Mouse (Mus musculus) neural tube, embryonic 13.5 days (tissue): Measurements from ENCODE around the gene Rexo5. TPM values are rescaled to one million over a fixed set of nuclear protein-coding genes. Genes with fewer than 3 reads are reported as not detected.

Experiments
- ATAC-seq: fragments of 200-750 bp; cut with Nextera tagmentation; 2 replicates; pipeline ENCODE4 v1.8.0; 2017; ENCODE audit warnings: low read depth, mild to moderate bottlenecking, moderate TSS enrichment, moderate library complexity
- H3K27ac ChIP-seq: fragments of 300-500 bp; sonication (generic); replicated peaks from 2 replicates; pipeline ENCODE4 v1.5.1; 2015; ENCODE audit warnings: moderate library complexity, mild to moderate bottlenecking, inconsistent platforms
- H3K27me3 ChIP-seq: fragments of 300-500 bp; sonication (generic); 2 replicates; pipeline ENCODE4 v1.6.1; 2015; ENCODE audit warnings: mild to moderate bottlenecking, inconsistent platforms
- H3K36me3 ChIP-seq: fragments of 300-500 bp; sonication (generic); 2 replicates; pipeline ENCODE4 v1.6.1; 2015; ENCODE audit warnings: mild to moderate bottlenecking, inconsistent platforms
- H3K4me1 ChIP-seq: fragments of 300-500 bp; sonication (generic); replicated peaks from 2 replicates; pipeline ENCODE4 v1.6.1; 2015; ENCODE audit warnings: inconsistent platforms
- H3K4me2 ChIP-seq: fragments of 300-500 bp; sonication (generic); 2 replicates; pipeline ENCODE4 v1.6.1; 2015; ENCODE audit warnings: inconsistent platforms, mild to moderate bottlenecking, moderate library complexity
- H3K4me3 ChIP-seq: fragments of 300-500 bp; sonication (generic); 2 replicates; pipeline ENCODE4 v1.5.1; 2015; ENCODE audit warnings: mild to moderate bottlenecking, inconsistent platforms
- H3K9ac ChIP-seq: fragments of 300-500 bp; sonication (generic); 2 replicates; pipeline ENCODE4 v1.6.1; 2015; ENCODE audit warnings: moderate library complexity, mild to moderate bottlenecking, inconsistent platforms
- H3K9me3 ChIP-seq: fragments of 300-500 bp; sonication (generic); 2 replicates; pipeline ENCODE4 v1.6.1; 2016; ENCODE audit warnings: inconsistent platforms
- WGBS: fragments of 180-500 bp; shearing (Covaris S2); methylation state at CpG from one replicate; pipeline ENCODE4 v1.1.7; 2015; 5-methylcytosine and 5-hydroxymethylcytosine counted together
- polyA plus RNA-seq: library from polyadenylated mRNA; unstranded; fragments of >200 nt; fragmentation: Nextera tagmentation; extraction: Ambion mirVana; gene quantifications from 2 replicates; pipeline ENCODE4 v1.2.1, GENCODE M21; 2015

Rexo5 gene
- polyA plus RNA-seq, 1 experiment from 2014 or later = 12.7 TPM

GRCm38 (mm10) chr7:119849096-119849495 is 55.3 kb downstream of the Rexo5 start:
- Histone ChIP-seq H3K36me3 (peaks cover 10% of the 10 kb centered on the region; the same call in 1 of the 2 replicates), H3K27ac (no peak overlapping the region), H3K9me3 (no peaks in the 10 kb centered on the region), H3K4me1 (no peaks in the 10 kb centered on the region), H3K4me3 (no peak overlapping the region), H3K9ac (no peak overlapping the region), H3K27me3 (no peaks in the 10 kb centered on the region), H3K4me2 (no peak overlapping the region)
- ATAC-seq = no peak
- WGBS = 3% methylated on average over 1 of the region's 1 CpGs

GRCm38 (mm10) chr7:119850737-119851136 is 56.9 kb downstream of the Rexo5 start:
- Histone ChIP-seq H3K27me3 (no peaks in the 10 kb centered on the region), H3K36me3 (peaks cover 11% of the 10 kb centered on the region; the same call in 1 of the 2 replicates), H3K4me3 (no peak overlapping the region), H3K4me1 (no peaks in the 10 kb centered on the region), H3K4me2 (no peak overlapping the region), H3K27ac (no peak overlapping the region), H3K9ac (no peak overlapping the region), H3K9me3 (no peaks in the 10 kb centered on the region)
- ATAC-seq = no peak
- WGBS = 86% methylated on average over 5 of the region's 5 CpGs

- no peaks in the 10 kb centered on the region for H3K9me3 ChIP-seq
- no peak for ATAC-seq
- no peak overlapping the region for H3K4me2 ChIP-seq
- no peak overlapping the region for H3K4me3 ChIP-seq
- H3K9ac ChIP-seq = no peak overlapping the region
- H3K36me3 ChIP-seq = peaks cover 18% of the 10 kb centered on the region
- no peaks in the 10 kb centered on the region for H3K27me3 ChIP-seq
- no peaks in the 10 kb centered on the region for H3K4me1 ChIP-seq
- no peak overlapping the region for H3K27ac ChIP-seq
Measured at GRCm38 (mm10) chr7:119852494-119852893, 58.7 kb downstream of the Rexo5 start.

- Histone ChIP-seq H3K9me3 (no peaks in the 10 kb centered on the region), H3K4me1 (no peaks in the 10 kb centered on the region), H3K9ac (no peak overlapping the region), H3K27ac (no peak overlapping the region), H3K27me3 (no peaks in the 10 kb centered on the region), H3K4me2 (no peak overlapping the region), H3K36me3 (peaks cover 23% of the 10 kb centered on the region), H3K4me3 (no peak overlapping the region)
- 100% methylated on average over 1 of the region's 1 CpGs for WGBS
- no peak for ATAC-seq
Measured at GRCm38 (mm10) chr7:119853186-119853585, 59.4 kb downstream of the Rexo5 start.

GRCm38 (mm10) chr7:119854362-119854761 is 60.6 kb downstream of the Rexo5 start:
- H3K9me3 ChIP-seq = no peaks in the 10 kb centered on the region
- ATAC-seq = no peak
- no peaks in the 10 kb centered on the region for H3K27me3 ChIP-seq
- no peaks in the 10 kb centered on the region for H3K4me1 ChIP-seq
- no peak overlapping the region for H3K27ac ChIP-seq
- H3K4me3 ChIP-seq = no peak overlapping the region
- no peak overlapping the region for H3K4me2 ChIP-seq
- peaks cover 31% of the 10 kb centered on the region for H3K36me3 ChIP-seq
- 99% methylated on average over 2 of the region's 2 CpGs for WGBS
- H3K9ac ChIP-seq = no peak overlapping the region

GRCm38 (mm10) chr7:119855031-119855430 is 61.2 kb downstream of the Rexo5 start:
- Histone ChIP-seq H3K4me3 (no peak overlapping the region), H3K27me3 (no peaks in the 10 kb centered on the region), H3K4me2 (no peak overlapping the region), H3K36me3 (peaks cover 35% of the 10 kb centered on the region), H3K9ac (no peak overlapping the region), H3K9me3 (no peaks in the 10 kb centered on the region), H3K4me1 (no peaks in the 10 kb centered on the region), H3K27ac (no peak overlapping the region)
- no peak for ATAC-seq

GRCm38 (mm10) chr7:119859476-119859875 is 65.7 kb downstream of the Rexo5 start:
- Histone ChIP-seq H3K4me1 (peaks cover 22% of the 10 kb centered on the region), H3K4me3 (no peak overlapping the region), H3K36me3 (peaks cover 24% of the 10 kb centered on the region), H3K4me2 (no peak overlapping the region), H3K27ac (no peak overlapping the region), H3K9me3 (no peaks in the 10 kb centered on the region), H3K9ac (no peak overlapping the region), H3K27me3 (no peaks in the 10 kb centered on the region)
- no peak for ATAC-seq
- WGBS = 85% methylated on average over 6 of the region's 6 CpGs

GRCm38 (mm10) chr7:119860116-119860515 is 66.3 kb downstream of the Rexo5 start:
- Histone ChIP-seq H3K27me3 (no peaks in the 10 kb centered on the region), H3K4me2 (no peak overlapping the region), H3K27ac (no peak overlapping the region), H3K4me3 (no peak overlapping the region), H3K9me3 (no peaks in the 10 kb centered on the region), H3K9ac (no peak overlapping the region), H3K4me1 (peaks cover 22% of the 10 kb centered on the region), H3K36me3 (peaks cover 24% of the 10 kb centered on the region)
- no peak for ATAC-seq
- 89% methylated on average over 3 of the region's 3 CpGs for WGBS

GRCm38 (mm10) chr7:119860554-119860953 is 66.7 kb downstream of the Rexo5 start:
- H3K4me1 ChIP-seq = peaks cover 22% of the 10 kb centered on the region
- H3K27me3 ChIP-seq = no peaks in the 10 kb centered on the region
- H3K36me3 ChIP-seq = peaks cover 24% of the 10 kb centered on the region
- 87% methylated on average over 2 of the region's 2 CpGs for WGBS
- no peak overlapping the region for H3K4me3 ChIP-seq
- no peak overlapping the region for H3K4me2 ChIP-seq
- no peak overlapping the region for H3K9ac ChIP-seq
- no peak for ATAC-seq
- no peak overlapping the region for H3K27ac ChIP-seq
- H3K9me3 ChIP-seq = no peaks in the 10 kb centered on the region

- Histone ChIP-seq H3K4me1 (peaks cover 22% of the 10 kb centered on the region), H3K36me3 (peaks cover 24% of the 10 kb centered on the region), H3K4me2 (no peak overlapping the region), H3K9me3 (no peaks in the 10 kb centered on the region), H3K27ac (peak overlapping the region; percentile 72), H3K27me3 (no peaks in the 10 kb centered on the region), H3K9ac (no peak overlapping the region), H3K4me3 (no peak overlapping the region)
- ATAC-seq = no peak
Measured at GRCm38 (mm10) chr7:119860971-119861334, 67.1 kb downstream of the Rexo5 start.

GRCm38 (mm10) chr7:119861335-119862091 is 67.7 kb downstream of the Rexo5 start:
- H3K4me3 ChIP-seq = no peak overlapping the region
- H3K27me3 ChIP-seq = no peaks in the 10 kb centered on the region
- H3K4me1 ChIP-seq = peaks cover 22% of the 10 kb centered on the region
- H3K9me3 ChIP-seq = no peaks in the 10 kb centered on the region
- ATAC-seq = peak; percentile 81
- WGBS = 19% methylated on average over 6 of the region's 6 CpGs
- no peak overlapping the region for H3K4me2 ChIP-seq
- peak overlapping the region; percentile 72 for H3K27ac ChIP-seq
- peak overlapping the region; percentile 53 for H3K9ac ChIP-seq
- peaks cover 24% of the 10 kb centered on the region for H3K36me3 ChIP-seq

- H3K9me3 ChIP-seq = no peaks in the 10 kb centered on the region
- peak overlapping the region; percentile 72 for H3K27ac ChIP-seq
- WGBS = 29% methylated on average over 1 of the region's 1 CpGs
- H3K27me3 ChIP-seq = no peaks in the 10 kb centered on the region
- H3K4me3 ChIP-seq = no peak overlapping the region
- no peak overlapping the region for H3K4me2 ChIP-seq
- peaks cover 20% of the 10 kb centered on the region for H3K36me3 ChIP-seq
- peak; percentile 62; the same call in 1 of the 2 replicates for ATAC-seq
- peaks cover 22% of the 10 kb centered on the region for H3K4me1 ChIP-seq
- 0 out of 2 replicates have a peak overlapping the region, but pooled peaks have one; percentile 53 for H3K9ac ChIP-seq
Measured at GRCm38 (mm10) chr7:119862167-119862566, 68.4 kb downstream of the Rexo5 start.

GRCm38 (mm10) chr7:119864500-119864899 is 70.7 kb downstream of the Rexo5 start:
- Histone ChIP-seq H3K27me3 (no peaks in the 10 kb centered on the region), H3K9ac (no peak overlapping the region), H3K9me3 (no peaks in the 10 kb centered on the region), H3K4me2 (no peak overlapping the region), H3K36me3 (peaks cover 10% of the 10 kb centered on the region), H3K4me3 (no peak overlapping the region), H3K27ac (no peak overlapping the region), H3K4me1 (peaks cover 22% of the 10 kb centered on the region)
- ATAC-seq = no peak
- WGBS = 93% methylated on average over 5 of the region's 5 CpGs
